Mouse (Mus musculus): Measurements from ENCODE around the gene Nab1. TPM values are rescaled to one million over a fixed set of nuclear protein-coding genes. Genes with fewer than 3 reads are reported as not detected.

The Nab1 gene
- total RNA-seq, 2 experiments from 2014 or later: 50.6 to 54.3 TPM

DNA sequence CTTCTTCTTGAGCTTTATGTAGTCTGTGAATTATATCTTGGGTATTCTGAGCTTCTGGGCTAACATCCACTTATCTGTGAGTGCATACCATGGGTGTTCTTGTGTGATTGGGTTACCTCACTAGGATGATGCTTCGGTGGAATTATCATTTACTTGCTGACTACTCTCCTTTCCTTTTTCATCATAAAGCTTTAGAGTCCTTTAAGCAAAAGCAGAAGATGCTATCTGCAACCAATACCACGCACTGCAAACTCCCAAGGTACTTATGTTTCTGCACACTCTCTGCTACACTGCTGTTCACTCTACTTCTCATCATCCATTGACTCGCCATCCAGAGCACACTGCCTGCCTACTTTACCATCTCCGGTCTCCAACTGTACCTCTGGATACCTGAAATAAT, 15.5 kb downstream of the Nab1 start:
- DNase-seq (ENCODE audit: low spot score in 2 of 2): no peak

DNA sequence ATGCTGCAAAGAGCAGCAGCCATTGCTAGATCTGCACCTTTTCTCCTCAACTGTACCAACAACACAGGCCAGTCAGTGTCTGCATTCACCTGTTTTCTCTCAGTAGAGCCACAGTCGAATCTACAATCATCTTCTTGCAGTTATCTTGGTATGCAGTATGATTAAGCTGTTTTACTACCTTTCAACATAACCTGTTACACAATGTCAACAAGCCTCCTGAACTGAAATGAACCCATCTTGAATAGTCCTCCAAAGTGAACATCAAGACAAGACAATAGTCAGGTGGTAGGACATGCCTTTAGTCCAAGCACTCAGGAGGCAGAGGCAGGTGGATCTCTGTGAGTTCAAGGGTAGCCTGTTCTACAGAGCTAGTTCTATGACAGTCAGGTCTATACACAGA, 26.2 kb downstream of the Nab1 start:
- no peak for DNase-seq (ENCODE audit: low spot score in 2 of 2)

DNA sequence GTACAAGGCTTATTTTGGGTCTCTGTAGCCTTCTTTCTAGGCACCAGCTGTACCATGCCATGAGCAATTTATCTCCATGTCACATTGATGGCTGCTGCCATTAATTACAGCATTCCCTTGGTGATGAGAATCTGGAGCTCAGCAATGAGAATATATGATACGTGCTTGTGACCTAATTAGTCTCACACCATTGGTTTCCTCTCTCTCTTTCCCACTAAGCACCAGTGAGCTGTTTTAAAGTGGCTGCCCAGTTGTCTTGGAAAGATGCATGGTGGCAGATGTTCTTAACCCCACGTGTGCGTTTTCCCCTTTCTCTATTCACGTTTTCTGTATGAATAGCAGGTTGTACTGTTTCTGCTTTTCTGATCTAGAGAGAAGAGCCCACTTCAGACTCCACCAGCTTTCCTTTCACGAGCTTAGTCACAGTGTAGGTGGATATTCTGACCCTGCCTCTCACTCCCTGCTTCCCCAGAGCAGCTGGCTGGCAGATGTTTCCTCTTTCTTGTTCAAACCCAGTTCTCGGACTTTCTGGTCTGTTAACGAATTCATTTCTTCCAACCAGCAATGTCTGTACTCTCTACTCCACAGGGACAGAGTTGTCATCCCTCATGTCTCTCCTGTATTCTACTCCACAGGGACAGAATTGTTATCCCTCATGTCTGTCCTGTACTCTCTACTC, 29.5 kb downstream of the Nab1 start:
- DNase-seq (ENCODE audit: low spot score in 2 of 2): no peak

DNA sequence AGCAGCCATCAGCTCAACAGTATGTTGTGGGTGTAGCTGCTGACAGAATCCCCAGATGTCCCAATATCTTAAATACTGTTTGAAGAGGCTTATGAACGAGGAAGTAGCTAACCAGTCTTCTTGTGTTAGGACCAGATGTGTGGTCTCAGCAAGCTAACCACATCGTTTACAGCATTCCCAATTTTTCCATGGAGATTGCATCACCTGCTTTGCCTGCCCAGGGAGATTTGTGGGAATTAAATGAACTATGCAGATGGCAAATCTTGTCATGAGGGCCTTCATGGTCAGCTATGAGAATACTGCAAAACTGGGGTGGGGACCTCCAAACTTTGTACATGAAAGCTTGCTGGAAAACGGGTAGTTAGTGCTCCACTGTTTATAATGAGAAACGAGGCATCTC, 30.2 kb downstream of the Nab1 start:
- no peak for DNase-seq (ENCODE audit: low spot score in 2 of 2)

DNA sequence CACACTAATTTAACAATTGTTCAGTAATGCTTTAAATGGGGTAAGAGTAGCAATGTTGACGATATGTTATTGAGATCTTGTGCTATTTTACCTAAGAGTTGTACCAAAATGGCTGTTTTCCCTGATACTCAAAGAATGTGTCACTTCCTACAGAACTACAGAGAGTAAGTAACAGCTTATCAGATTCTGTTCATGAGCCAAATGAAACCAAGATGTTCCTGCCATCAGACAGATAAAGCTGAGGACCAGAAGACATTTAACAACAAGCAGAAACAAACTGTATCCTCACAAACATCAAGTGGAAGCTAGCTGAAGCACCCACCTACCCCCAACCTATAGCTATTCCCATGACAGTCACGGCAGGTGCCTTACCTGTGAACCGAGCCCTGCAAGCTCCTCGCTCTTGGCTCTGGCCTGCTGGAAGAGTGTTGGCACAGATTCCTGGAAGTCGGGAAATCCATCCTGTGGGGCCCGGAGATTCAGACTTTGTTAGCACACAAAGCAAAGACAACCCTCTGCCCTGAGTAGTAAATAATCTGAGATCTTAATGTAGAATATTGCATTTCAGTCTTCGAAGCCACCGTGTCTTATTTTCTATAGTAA, 33.9 kb downstream of the Nab1 start:
- no peak for DNase-seq (ENCODE audit: low spot score in 2 of 2)

DNA sequence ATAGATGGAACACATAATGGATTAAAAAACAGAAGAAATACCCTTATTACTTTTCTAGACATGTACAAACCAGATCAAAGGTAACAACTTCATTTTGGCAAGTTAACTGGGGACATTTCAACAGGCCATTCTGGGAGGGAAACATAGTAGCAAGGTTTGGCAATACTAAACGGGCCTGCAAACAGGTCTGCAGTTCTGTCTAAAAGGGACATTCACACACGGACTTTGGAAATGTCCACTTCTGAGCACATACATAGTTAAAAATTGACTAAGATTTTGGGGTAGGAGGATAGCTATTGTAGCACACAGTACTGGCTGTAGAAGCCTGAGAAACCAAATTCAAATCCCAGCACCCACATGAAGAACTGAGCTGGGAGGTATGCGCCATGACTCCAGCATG, 34.6 kb downstream of the Nab1 start:
- DNase-seq (ENCODE audit: low spot score in 2 of 2): no peak

DNA sequence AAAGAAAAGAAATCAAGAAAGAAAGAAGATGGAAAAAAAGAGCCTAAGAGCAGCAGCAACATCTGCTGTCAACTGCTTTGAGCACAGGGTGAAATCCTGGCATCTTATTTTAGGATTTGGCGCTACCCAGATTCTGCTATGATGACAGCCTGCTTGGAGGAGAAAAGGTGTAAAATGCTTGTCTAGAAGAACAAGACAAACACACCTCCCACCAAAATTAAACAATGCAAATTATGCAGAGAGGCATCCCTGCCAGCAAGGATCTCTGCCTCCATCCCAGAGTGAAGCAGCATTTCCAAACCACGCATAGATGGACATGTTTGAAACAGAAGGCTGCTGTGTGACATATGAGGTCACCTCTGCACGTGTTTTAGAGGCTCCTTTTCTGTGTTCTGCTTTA, 35.2 kb downstream of the Nab1 start:
- no peak for DNase-seq (ENCODE audit: low spot score in 2 of 2)

DNA sequence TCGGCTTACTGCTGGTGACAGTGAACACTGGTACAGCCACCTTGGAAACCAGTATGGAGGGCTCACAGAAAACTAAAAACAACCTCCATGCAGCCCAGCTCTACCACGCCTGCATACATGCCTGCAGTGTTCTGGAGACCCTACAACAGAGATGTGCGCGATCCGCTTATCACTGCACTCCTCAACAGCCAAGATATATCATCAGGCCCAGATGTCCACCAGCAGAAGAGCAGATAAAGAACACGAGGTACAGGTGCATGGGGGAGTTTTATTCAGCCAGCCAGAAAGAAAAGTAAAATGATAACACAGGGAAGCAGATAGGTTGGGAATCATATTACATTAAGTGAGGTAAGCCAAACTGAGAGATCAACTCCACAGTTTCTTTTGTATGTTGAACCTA, 37.2 kb downstream of the Nab1 start:
- DNase-seq (ENCODE audit: low spot score in 2 of 2): no peak

DNA sequence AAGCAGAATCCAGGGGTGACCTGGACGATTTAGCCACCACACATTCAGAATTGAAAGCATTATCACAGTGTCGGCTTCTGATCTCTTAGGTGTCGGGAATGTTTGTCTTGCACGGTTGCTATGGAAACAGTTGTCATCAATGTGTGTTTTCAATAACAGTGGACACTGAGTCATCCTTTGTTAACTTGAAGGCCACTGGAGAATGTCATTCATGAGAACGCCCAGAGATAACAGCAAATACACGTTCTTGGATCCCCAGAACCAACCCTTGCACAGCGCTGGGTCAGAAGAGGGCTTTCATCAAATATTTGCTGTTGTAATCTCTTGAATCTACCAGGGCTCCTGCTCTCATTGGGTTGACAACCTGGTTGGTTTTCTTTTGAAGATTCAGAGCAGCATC, 43.9 kb downstream of the Nab1 start:
- DNase-seq (ENCODE audit: low spot score in 2 of 2): no peak

DNA sequence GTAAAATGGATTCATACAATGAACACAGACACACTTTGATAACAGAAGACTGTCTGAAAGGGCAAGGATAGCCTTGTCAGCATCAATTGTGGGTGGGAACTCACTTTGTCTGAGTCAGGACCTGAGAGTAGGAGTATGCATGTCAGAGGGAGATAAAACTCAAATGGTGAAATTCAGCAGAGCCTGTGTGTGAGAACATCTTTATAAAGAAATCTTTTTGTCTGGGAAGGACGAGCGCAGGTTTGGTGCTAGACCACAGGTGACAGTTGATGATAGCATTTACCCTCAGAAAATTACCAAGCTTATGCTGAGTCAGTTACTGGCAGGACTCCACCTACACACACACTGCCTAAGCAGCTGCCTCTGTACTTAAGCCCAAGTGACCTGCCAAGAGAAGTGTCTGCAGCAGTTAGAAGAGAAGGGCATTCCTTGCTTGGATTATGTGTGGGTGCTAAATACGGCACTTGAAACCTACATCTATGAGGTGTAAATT, 45.9 kb downstream of the Nab1 start:
- no peak for DNase-seq (ENCODE audit: low spot score in 2 of 2)

DNA sequence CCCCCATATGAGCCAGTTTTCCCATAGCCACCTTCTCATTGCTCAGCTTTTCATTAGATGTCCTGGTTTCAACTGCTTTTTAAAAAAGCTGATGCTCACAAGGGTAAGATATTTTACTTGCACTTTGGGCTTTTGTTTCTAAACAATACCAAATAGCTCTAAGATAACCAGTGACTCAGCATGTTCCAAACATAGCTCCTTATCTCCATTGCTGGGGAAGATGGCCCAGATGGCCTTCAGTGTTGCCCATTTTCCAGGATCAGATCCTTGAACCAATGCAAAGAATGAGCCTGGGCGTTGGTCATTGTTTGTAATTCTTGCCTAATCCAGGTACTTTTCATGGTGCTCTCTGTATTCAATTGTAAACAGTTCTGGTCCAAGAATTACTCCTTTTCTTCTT, 49.1 kb downstream of the Nab1 start:
- DNase-seq (ENCODE audit: low spot score in 2 of 2): no peak

DNA sequence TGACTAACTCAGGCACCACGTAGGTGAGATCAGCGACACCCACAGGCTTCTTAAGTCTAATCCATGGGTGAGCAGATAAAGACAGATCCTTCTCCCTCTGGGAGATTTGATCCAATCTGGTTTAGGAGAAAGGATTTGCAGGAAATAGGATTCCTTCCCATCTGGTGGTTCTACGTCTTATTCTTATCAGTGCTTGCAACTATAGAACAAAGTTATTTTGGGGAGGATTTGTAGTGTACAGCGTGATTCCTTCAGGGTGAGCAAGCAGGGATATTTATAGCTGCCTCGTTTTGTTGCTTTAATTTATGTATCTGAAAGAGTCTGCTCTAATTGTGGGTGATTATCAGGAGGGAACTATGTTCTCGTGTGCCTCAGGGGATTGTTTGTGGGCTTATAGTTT, 64.6 kb downstream of the Nab1 start:
- no peak for DNase-seq (ENCODE audit: low spot score in 2 of 2)

DNA sequence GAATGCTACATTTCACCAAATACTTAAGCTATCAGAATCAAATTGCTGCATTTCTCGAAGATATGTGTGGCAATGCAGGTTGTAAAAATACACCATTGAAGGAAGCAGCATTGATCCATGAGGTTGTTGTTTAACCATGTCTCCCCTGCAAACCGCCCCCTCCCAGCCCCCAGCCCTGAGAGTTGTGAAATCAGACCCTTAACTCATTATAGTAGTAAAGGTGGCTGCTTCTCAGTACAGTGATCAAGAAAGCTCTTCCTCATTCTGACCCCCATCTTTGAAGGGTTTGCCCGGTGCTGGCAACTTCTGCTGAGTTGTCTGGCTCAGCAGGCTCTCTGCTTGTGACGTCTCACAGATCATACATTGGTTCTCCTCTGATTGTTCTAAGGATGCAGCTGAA, 66.4 kb downstream of the Nab1 start:
- DNase-seq (ENCODE audit: low spot score in 2 of 2): no peak

DNA sequence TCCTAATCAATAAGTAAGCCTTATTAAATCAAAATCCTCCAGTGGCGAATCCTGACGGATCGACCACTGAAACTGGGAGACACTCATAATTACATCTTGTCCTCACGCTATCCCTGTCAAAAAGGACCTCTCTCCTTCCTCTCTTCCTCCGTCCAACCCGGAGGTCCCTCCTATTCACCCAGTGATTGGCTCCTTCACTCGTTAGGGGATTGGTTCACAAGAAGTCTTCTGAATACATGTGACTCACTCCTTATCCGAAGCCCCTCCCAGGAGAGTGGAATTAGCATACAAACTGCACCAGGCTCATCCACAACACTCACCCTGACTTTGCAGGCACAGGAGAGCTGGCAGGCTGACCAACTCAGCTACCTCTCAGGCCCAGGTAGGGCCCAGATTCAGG, 68.7 kb downstream of the Nab1 start:
- no peak for DNase-seq (ENCODE audit: low spot score in 2 of 2)

DNA sequence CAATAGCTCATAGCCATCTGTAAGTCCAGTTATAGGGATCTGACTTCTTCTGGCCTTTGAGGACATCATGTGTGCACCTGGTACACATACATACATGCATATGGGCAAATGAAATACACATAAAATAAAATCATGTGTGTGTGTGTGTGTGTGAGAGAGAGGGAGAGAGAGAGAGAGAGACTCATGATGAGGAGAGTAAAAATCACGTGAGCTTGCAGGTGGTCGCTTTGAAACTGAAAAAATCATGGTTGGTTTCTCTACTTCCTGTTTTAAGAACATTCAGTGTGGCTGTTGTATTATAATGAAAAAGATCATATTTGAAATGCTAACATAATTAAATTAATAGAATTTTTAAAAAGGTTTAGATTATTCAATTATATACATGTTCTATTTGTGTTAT, 69.9 kb downstream of the Nab1 start:
- DNase-seq (ENCODE audit: low spot score in 2 of 2): no peak

DNA sequence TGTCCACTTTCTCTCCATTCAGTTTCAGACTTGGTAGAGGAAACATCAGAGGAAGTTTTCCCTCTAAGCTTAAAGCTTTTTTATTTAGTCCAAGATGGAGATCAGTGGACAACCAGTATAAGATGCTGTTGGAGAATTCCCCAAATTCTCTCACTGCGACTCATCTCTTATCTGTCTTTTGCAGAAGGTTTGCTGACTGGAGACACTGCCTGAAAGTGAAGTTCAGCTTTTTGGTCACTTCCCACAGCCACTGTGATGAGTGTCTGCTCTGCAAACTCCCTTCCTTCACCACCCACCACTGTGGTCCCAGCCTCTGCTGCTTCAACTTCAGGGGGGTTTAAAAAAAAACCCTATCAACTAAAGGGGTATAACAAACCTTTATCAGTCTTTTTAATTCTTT, 70.4 kb downstream of the Nab1 start:
- no peak for DNase-seq (ENCODE audit: low spot score in 2 of 2)

DNA sequence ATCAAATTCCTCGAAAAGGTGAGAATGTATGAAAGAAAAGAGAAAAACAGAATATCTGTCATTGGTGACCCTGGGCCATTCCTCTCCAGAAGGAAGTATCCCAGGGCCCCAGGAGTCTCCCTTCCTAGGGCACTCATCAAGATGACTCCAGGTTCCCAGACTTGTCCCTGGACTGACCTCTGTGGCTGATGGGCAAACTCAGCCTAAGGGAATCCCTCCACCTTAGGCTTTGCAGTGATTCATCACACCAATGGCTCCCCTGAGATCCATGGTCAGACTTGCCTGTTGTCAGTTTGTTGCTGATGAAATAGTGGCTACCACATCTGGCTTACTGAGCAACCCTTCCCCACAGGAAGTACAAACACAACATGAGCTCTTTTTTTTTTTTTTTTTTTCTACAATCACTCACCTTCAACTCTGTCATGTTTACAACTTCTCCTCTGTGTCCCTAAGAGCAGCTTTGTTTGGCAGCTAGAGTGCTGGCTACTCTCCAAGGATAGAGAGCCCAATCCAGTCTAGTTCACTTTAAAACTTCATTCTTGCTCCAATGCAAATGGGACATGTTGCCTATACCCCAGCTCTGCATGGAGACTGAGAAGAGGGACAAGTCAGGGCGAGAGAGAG, 72.5 kb downstream of the Nab1 start:
- no peak for DNase-seq (ENCODE audit: low spot score in 2 of 2)

DNA sequence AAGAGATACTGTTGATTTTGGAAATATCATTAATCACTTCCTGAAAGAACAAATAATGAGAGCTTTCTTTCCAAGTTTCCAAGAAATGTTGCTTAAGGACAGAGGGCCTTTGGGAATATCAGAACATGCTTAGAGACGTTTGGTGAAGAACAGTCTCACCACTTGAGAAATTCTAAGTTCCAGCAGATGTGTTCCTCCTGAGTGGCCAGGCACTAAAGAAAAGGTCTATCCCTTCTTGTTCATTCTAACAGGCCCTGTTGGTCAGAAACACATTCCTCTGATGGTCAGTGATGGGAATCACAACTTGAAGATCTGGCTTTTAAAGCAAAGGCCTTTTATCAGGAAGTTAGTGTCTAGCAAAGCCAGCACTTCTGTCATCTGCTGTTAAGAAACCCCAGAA, 76.6 kb downstream of the Nab1 start:
- no peak for DNase-seq (ENCODE audit: low spot score in 2 of 2)

DNA sequence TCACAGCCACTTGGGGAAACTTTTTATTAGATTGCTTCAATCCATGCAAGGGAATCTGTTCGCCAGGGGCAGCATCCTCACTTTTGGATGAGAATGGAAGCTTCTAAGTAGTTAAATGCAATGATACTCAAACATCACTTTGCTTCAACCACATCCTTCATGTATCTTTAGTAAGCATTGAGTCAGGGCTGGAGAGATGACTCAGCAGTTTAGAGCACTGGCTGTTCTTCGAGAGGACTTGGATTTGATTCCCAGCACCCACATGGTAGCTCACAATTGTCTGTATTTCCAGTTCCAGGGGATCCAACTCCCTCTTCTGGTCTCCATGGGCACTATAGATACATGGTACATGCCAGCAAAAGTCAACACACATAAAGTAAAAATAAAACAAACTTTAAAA, 77.4 kb downstream of the Nab1 start:
- no peak for DNase-seq (ENCODE audit: low spot score in 2 of 2)

DNA sequence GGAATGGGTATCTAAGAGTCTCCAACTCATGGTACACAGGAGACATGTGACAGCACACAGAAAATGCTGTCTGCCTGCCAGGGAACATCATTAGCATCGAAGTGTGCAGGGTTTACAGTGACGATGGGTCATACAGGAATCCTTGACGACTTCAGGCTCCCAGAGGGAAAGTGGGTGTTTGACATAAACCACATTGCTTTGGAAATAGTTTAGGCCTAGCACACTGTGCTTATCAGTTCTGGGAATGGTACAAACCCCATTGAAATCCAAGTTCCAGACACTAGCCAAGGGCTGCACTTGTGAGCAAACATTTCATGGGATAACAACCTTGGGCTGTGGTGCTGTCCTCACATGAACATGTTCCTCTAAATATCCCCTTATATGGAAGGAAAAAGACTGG, 78.3 kb downstream of the Nab1 start:
- DNase-seq (ENCODE audit: low spot score in 2 of 2): no peak

DNA sequence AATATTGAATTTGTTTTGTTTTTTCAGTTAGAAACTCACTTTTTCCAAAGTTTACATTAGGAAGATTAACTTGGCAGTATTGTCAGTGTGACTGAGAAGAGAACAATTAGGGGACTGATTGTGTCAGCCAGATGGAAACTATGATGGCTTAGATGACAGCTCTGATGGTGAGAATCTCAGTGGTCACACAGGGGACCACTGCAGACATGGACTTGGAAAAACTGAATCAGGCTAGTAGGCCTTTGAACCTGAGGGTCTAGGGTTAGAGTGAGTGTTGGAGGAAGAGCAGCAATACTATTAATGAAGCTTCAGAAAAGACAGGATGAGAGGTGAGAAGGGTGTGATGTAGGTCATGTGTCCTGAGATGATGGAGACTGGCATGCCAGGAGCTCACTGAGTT, 78.9 kb downstream of the Nab1 start:
- no peak for DNase-seq (ENCODE audit: low spot score in 2 of 2)

DNA sequence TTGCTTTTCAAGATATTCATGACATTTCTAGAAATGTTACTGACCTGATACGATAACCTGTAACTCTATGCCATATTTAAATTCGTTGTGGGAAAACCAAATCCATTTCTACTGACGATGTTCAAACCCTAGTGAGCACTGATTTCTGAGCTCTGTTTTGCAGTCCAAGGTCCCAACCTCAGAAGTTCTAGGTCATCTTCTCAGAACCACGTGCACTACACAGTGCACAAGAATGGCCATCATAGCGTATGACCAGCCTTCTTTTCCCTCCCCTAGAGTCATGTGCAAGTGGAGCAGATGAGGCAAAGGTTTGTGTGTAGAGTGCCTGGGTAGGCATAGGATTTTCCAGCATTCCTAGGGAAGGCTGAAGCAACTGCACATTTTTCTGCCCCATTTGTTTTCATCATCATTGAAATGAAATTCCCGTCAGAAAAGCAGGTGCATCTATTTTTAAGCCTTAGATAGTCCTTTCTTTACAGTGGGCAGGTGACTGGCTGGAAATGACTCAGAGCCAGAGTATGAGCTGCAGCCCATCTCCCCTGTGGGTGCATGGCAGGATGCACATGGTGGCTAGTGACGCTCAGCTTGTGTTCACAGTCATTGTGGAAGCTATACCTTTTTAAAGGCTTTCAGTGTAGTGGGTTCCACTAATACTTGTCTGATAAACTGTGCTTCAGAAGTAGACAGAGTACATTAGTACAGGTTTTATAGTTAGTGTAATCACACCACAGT, 81.2 kb downstream of the Nab1 start:
- DNase-seq (ENCODE audit: low spot score in 2 of 2): no peak

Measured in adrenal gland, postnatal 4 days (tissue).